Mouse (Mus musculus): ENCODE measurements around the gene Snrk. TPM values are rescaled to one million over a fixed set of nuclear protein-coding genes. Genes with fewer than 3 reads are reported as not detected.

The Snrk gene
- polyA plus RNA-seq, 1 experiment from 2014 or later = 73.4 TPM

DNA sequence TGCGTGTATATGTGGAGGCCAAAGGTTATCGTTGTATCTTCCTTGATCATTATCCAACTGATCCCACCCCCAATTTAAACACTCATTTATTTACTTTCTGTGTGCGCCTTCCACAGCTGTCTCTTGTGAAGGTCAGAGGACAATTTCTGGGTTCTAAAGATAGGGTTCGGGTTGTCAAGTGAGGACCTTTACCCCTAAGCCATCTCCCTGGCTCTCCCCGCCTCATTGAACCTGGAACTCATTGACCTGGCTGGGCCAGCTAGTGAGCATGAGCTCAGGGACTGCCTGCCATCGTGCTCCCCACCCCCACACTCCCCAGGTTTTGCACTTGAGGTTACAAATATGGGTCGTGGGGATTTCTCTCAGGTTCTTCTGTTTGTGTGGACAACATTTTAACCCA lies 15.1 kb downstream of the Snrk start:
- H3K27ac ChIP-seq (ENCODE audit: low read length) = no peak overlapping the region
- no peak overlapping the region for H3K4me2 ChIP-seq (ENCODE audit: low read length)
- H3K9me3 ChIP-seq (ENCODE audit: control insufficient read depth, low read length) = no peaks in the 10 kb centered on the region
- 0 out of 2 replicates have a peak, but pooled peaks cover 6% of the 10 kb centered on the region for H3K4me1 ChIP-seq (replicated peaks; ENCODE audit: control insufficient read depth, insufficient read depth, low read length)
- H3K27me3 ChIP-seq (replicated peaks; ENCODE audit: control insufficient read depth, insufficient read depth, low read length) = no peaks in the 10 kb centered on the region
- ATAC-seq = no peak
- H3K4me3 ChIP-seq (replicated peaks; ENCODE audit: low read length) = no peak overlapping the region
- WGBS = 85% methylated on average over 7 of the region's 7 CpGs
- H3K9ac ChIP-seq (replicated peaks; ENCODE audit: low read depth, low read length) = no peak overlapping the region
- H3K36me3 ChIP-seq (ENCODE audit: control insufficient read depth, insufficient read depth) = no peaks in the 10 kb centered on the region

DNA sequence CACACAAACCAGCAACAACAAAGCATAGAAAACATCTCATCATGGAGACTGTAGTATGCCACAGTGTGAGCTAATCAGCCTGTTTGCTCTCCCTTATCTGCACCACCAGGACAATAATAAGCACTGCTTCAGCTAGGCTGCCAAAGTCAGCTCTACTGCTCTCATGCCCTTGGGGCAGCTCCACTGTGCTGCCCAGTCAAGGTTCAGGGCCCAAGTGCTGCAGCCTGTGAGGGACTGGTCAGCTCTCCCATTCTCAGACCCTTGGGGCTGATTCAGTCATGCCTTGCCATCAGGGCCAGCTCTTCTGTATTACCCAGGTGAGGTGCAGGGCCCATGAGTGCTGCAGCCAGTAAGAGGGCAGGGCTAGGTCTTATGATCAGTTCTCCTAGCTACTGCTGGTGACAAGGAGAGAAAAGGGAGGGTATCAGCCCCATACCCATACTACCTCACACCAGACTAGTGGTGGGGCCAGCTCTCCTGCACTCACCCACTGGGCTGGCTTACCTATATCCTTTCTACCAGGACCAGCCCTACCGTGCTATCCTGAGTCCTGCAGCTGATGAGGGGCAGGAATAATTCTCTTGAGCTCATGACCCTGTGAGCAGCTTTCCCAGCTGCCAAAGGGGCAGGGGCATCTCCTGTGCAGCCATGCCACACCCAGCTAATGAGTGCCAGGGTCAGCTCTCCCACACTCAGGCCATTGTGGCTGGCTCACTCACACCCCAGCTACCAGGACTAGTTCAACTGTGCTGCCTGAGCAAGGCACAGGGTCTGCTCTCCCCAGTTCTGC lies 18.2 kb downstream of the Snrk start:
- H3K4me2 ChIP-seq (ENCODE audit: low read length) = no peak overlapping the region
- H3K4me3 ChIP-seq (replicated peaks; ENCODE audit: low read length) = no peak overlapping the region
- H3K27me3 ChIP-seq (replicated peaks; ENCODE audit: control insufficient read depth, insufficient read depth, low read length) = no peaks in the 10 kb centered on the region
- H3K27ac ChIP-seq (ENCODE audit: low read length) = no peak overlapping the region
- no peak for ATAC-seq
- H3K36me3 ChIP-seq (ENCODE audit: control insufficient read depth, insufficient read depth) = peaks cover 7% of the 10 kb centered on the region
- 0 out of 2 replicates have a peak, but pooled peaks cover 6% of the 10 kb centered on the region for H3K4me1 ChIP-seq (replicated peaks; ENCODE audit: control insufficient read depth, insufficient read depth, low read length)
- WGBS = 76% methylated on average over 1 of the region's 1 CpGs
- no peaks in the 10 kb centered on the region for H3K9me3 ChIP-seq (ENCODE audit: control insufficient read depth, low read length)
- no peak overlapping the region for H3K9ac ChIP-seq (replicated peaks; ENCODE audit: low read depth, low read length)

DNA sequence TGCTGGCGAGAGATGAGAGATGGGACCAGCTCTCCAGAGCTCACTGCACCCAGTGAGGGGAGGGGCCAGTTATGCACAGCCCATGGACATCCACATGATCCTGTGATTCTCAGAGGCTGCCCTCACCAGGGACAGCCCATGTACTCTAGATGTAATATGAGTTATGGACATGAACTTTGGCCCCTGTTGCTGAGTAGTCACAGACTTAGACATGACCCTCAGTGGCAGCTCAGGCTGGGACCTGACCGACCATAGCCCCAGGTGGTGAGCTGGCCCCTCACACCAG lies 18.8 kb downstream of the Snrk start:
- Histone ChIP-seq H3K4me2 (ENCODE audit: low read length) (no peak overlapping the region), H3K9ac (replicated peaks; ENCODE audit: low read depth, low read length) (no peak overlapping the region), H3K4me1 (replicated peaks; ENCODE audit: control insufficient read depth, insufficient read depth, low read length) (0 out of 2 replicates have a peak, but pooled peaks cover 5% of the 10 kb centered on the region), H3K4me3 (replicated peaks; ENCODE audit: low read length) (no peak overlapping the region), H3K9me3 (ENCODE audit: control insufficient read depth, low read length) (no peaks in the 10 kb centered on the region), H3K27me3 (replicated peaks; ENCODE audit: control insufficient read depth, insufficient read depth, low read length) (no peaks in the 10 kb centered on the region), H3K27ac (ENCODE audit: low read length) (no peak overlapping the region), H3K36me3 (ENCODE audit: control insufficient read depth, insufficient read depth) (peaks cover 7% of the 10 kb centered on the region)
- 92% methylated on average over 2 of the region's 2 CpGs for WGBS
- ATAC-seq = no peak

DNA sequence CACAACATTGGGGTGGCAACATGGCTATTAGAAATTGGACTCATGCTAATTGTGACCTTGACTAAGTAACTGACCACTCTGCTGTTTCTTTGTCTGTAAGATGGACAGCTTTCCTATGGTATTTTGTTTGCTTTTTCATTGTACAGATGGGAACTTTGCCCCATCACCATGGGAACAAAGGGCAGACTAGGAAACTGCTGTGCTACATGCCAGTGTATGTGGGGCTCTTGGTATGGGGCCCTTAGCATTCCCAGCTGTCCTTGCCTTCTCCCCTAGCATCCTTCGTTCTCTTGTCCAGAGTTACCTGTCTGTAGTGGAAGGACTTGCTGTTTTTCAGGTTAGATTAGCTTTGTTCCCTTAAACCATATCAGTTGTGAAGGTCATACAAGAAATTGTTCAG lies 20.9 kb downstream of the Snrk start:
- 83% methylated on average over 1 of the region's 1 CpGs for WGBS
- no peak overlapping the region for H3K4me3 ChIP-seq (replicated peaks; ENCODE audit: low read length)
- ATAC-seq = no peak

DNA sequence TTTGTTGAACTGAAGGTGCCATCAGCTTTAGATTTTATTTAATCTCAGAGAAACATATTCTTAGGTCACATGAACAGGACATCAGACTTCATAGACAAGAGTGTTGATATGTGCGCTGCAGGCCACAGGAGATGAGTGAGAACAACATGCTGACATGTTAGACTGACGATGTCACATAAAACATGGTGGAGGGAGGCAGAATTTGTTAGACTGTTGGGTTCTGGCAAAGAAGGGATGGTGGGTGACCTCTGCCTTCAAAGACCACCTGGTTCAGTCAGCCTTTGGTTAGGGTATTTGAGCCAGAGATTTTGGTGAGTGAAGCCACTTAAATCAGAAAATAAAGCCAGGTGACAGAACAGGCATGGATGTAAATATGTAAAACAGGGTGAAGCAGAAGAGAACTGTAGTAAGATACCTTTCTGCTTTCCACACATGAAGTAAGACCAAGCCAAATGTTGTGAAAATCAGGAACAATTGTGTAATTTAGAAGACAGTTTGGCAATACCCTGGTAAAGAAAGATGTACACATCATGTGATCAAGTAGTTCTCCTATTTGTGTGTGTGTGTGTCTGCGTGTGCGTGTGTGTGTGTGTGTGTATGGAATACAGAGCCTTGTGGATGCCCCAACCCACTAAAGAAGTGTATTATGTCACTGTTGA lies 21.4 kb downstream of the Snrk start:
- Histone ChIP-seq H3K27ac (ENCODE audit: low read length) (no peak overlapping the region), H3K4me3 (replicated peaks; ENCODE audit: low read length) (no peak overlapping the region), H3K9me3 (ENCODE audit: control insufficient read depth, low read length) (no peaks in the 10 kb centered on the region), H3K36me3 (ENCODE audit: control insufficient read depth, insufficient read depth) (peaks cover 7% of the 10 kb centered on the region), H3K4me1 (replicated peaks; ENCODE audit: control insufficient read depth, insufficient read depth, low read length) (no peaks in the 10 kb centered on the region), H3K27me3 (replicated peaks; ENCODE audit: control insufficient read depth, insufficient read depth, low read length) (no peaks in the 10 kb centered on the region), H3K9ac (replicated peaks; ENCODE audit: low read depth, low read length) (no peak overlapping the region), H3K4me2 (ENCODE audit: low read length) (no peak overlapping the region)
- ATAC-seq = no peak
- 93% methylated on average over 4 of the region's 4 CpGs for WGBS

More for the DNA sequence above, 20.9 kb downstream of the Snrk start:
- Histone ChIP-seq H3K27me3 (replicated peaks; ENCODE audit: control insufficient read depth, insufficient read depth, low read length) (no peaks in the 10 kb centered on the region), H3K4me1 (replicated peaks; ENCODE audit: control insufficient read depth, insufficient read depth, low read length) (no peaks in the 10 kb centered on the region), H3K27ac (ENCODE audit: low read length) (no peak overlapping the region), H3K9ac (replicated peaks; ENCODE audit: low read depth, low read length) (no peak overlapping the region), H3K4me2 (ENCODE audit: low read length) (no peak overlapping the region), H3K36me3 (ENCODE audit: control insufficient read depth, insufficient read depth) (peaks cover 7% of the 10 kb centered on the region), H3K9me3 (ENCODE audit: control insufficient read depth, low read length) (no peaks in the 10 kb centered on the region)

DNA sequence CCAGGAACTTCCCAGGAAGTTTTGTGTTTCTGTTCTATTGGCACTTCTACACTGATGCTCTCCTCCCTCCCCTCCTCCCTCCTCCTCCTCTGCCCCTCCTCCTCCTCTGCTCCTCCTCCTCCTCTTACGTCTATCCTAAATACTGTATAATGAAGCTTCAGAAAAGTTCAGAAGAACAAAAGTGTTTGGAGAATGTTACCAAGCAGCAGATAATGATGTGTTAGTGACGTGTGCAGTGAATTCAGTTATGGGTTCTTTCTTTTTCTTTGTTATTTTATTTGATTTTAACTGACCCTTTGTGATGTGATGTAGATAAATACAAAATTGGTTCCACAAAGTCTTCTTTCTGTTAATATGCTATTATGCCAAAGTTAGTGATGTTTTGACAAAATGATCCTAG lies 22.2 kb downstream of the Snrk start:
- WGBS = 37% methylated on average over 2 of the region's 2 CpGs

DNA sequence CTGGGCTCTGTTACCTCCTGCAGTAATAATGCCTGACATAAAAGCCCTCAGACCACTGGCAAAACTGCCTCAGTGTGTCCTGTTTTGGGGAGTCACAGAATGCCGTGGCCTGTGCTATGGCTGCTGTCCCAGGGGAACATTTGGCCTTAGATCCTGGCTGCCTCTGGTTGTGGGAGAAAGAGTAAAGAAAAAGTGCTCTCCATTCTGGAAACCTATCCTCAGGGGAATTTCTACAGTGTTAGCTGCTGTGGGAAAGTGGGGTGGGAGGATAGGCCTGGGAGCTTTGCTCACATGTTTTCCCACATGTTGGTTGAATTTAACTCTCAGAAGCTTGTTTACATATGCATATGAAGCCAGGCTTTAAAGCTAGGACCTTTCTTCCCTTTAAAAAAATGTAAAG lies 26.2 kb downstream of the Snrk start:
- H3K9me3 ChIP-seq (ENCODE audit: control insufficient read depth, low read length) = no peaks in the 10 kb centered on the region
- ATAC-seq = no peak
- H3K4me2 ChIP-seq (ENCODE audit: low read length) = no peak overlapping the region
- H3K36me3 ChIP-seq (ENCODE audit: control insufficient read depth, insufficient read depth) = peaks cover 9% of the 10 kb centered on the region; the same call in 1 of the 2 replicates
- WGBS = 81% methylated on average over 1 of the region's 1 CpGs
- H3K27me3 ChIP-seq (replicated peaks; ENCODE audit: control insufficient read depth, insufficient read depth, low read length) = no peaks in the 10 kb centered on the region
- H3K9ac ChIP-seq (replicated peaks; ENCODE audit: low read depth, low read length) = no peak overlapping the region
- no peak overlapping the region for H3K27ac ChIP-seq (ENCODE audit: low read length)
- H3K4me1 ChIP-seq (replicated peaks; ENCODE audit: control insufficient read depth, insufficient read depth, low read length) = peaks cover 2% of the 10 kb centered on the region; the same call in 1 of the 2 replicates
- H3K4me3 ChIP-seq (replicated peaks; ENCODE audit: low read length) = no peak overlapping the region

More for the DNA sequence above, 22.2 kb downstream of the Snrk start:
- Histone ChIP-seq H3K4me3 (replicated peaks; ENCODE audit: low read length) (no peak overlapping the region), H3K4me2 (ENCODE audit: low read length) (no peak overlapping the region), H3K27me3 (replicated peaks; ENCODE audit: control insufficient read depth, insufficient read depth, low read length) (no peaks in the 10 kb centered on the region), H3K9me3 (ENCODE audit: control insufficient read depth, low read length) (no peaks in the 10 kb centered on the region), H3K9ac (replicated peaks; ENCODE audit: low read depth, low read length) (no peak overlapping the region), H3K4me1 (replicated peaks; ENCODE audit: control insufficient read depth, insufficient read depth, low read length) (no peaks in the 10 kb centered on the region), H3K27ac (ENCODE audit: low read length) (no peak overlapping the region), H3K36me3 (ENCODE audit: control insufficient read depth, insufficient read depth) (peaks cover 7% of the 10 kb centered on the region)
- ATAC-seq = no peak

DNA sequence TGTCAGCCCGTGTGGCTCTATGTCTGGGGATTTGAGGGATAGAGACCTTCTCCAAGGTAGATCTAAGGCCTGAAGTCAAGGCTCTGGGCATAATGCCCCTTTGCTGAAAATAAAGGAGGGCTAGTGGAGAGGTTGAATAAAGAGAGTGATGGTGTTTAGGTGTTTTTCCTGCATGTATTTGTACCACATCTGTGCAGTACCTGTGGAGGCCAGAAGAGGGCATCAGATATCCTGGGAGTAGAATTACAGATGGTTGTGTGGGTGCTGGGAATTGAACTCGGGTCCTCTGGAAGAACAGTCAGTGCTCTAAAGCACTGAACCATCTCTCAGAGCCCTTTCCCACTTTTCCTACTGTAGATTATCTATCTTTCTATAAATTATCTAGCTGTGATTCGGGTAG lies 27.7 kb downstream of the Snrk start:
- 96% methylated on average over 3 of the region's 3 CpGs for WGBS
- no peak overlapping the region for H3K4me2 ChIP-seq (ENCODE audit: low read length)
- no peak for ATAC-seq
- no peaks in the 10 kb centered on the region for H3K9me3 ChIP-seq (ENCODE audit: control insufficient read depth, low read length)
- peaks cover 7% of the 10 kb centered on the region; the same call in 1 of the 2 replicates for H3K36me3 ChIP-seq (ENCODE audit: control insufficient read depth, insufficient read depth)
- no peak overlapping the region for H3K9ac ChIP-seq (replicated peaks; ENCODE audit: low read depth, low read length)
- H3K4me3 ChIP-seq (replicated peaks; ENCODE audit: low read length) = no peak overlapping the region
- H3K4me1 ChIP-seq (replicated peaks; ENCODE audit: control insufficient read depth, insufficient read depth, low read length) = peaks cover 2% of the 10 kb centered on the region; the same call in 1 of the 2 replicates
- no peaks in the 10 kb centered on the region for H3K27me3 ChIP-seq (replicated peaks; ENCODE audit: control insufficient read depth, insufficient read depth, low read length)
- H3K27ac ChIP-seq (ENCODE audit: low read length) = no peak overlapping the region

DNA sequence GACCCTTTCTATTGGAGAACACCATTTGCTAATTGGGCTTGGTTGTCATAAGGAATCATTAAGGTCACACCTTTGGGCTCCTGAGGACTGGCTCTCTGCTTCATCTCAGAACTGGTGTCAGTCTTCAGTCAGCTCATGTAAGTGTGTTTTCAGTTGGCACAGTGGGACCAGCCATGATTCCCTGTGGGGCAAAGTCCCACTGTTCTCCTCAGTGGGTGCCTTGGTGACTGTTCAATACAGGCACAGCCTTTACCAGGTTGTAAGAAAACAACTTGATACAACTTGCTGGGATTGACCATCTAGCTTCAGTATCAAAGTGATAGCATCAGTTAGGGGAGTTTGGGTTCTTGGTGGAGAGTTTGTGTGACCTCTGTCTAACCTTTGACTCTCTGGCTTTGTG lies 28.6 kb downstream of the Snrk start:
- no peaks in the 10 kb centered on the region for H3K27me3 ChIP-seq (replicated peaks; ENCODE audit: control insufficient read depth, insufficient read depth, low read length)
- peaks cover 2% of the 10 kb centered on the region; the same call in 1 of the 2 replicates for H3K4me1 ChIP-seq (replicated peaks; ENCODE audit: control insufficient read depth, insufficient read depth, low read length)
- ATAC-seq = no peak
- H3K4me3 ChIP-seq (replicated peaks; ENCODE audit: low read length) = no peak overlapping the region
- H3K9me3 ChIP-seq (ENCODE audit: control insufficient read depth, low read length) = no peaks in the 10 kb centered on the region
- H3K4me2 ChIP-seq (ENCODE audit: low read length) = no peak overlapping the region
- H3K9ac ChIP-seq (replicated peaks; ENCODE audit: low read depth, low read length) = no peak overlapping the region
- H3K27ac ChIP-seq (ENCODE audit: low read length) = no peak overlapping the region
- H3K36me3 ChIP-seq (ENCODE audit: control insufficient read depth, insufficient read depth) = peaks cover 7% of the 10 kb centered on the region; the same call in 1 of the 2 replicates

All from forebrain, embryonic 16.5 days (tissue).